12 mouse cellular contexts compared by ENCODE assay signal in genomic region chr16:35581299-35581698, GRCm38 (mm10). TPM values are rescaled to one million over a fixed set of nuclear protein-coding genes. Genes with fewer than 3 reads are reported as not detected.
DNase-seq lines count a peak whose midpoint lies in the region; ATAC-seq and TF ChIP-seq lines count a peak whose summit lies in the region.
"Had no signal": no experiment of that assay in that cellular context is flagged by ENCODE, and none has a peak within 500 bp of the region (broad histone marks: within the 10 kb centered on the region; RNA-seq: fewer than 3 reads in every experiment).

No protein-coding gene starts in this region.

- no peaks in the 10 kb centered on the region for H3K27me3 ChIP-seq in hindbrain, postnatal 0 days (ENCODE audit: insufficient read depth, low read length)
- H3K27me3 ChIP-seq in midbrain, embryonic 11.5 days (ENCODE audit: control insufficient read depth, insufficient read depth, low read length) = no peaks in the 10 kb centered on the region

- no peak for TF ChIP-seq CTCF in hindbrain, postnatal 0 days (IDR thresholded peaks at IDR 0.05; ENCODE audit: low read depth)

- H3K36me3 ChIP-seq in hindbrain, postnatal 0 days (ENCODE audit: insufficient read depth, low read length) = no peaks in the 10 kb centered on the region
- H3K36me3 ChIP-seq in midbrain, embryonic 11.5 days (ENCODE audit: control insufficient read depth, insufficient read depth, low read length) = no peaks in the 10 kb centered on the region

- no peak overlapping the region for H3K9ac ChIP-seq in hindbrain, postnatal 0 days (replicated peaks; ENCODE audit: low read length)
- H3K9ac ChIP-seq in midbrain, embryonic 11.5 days (ENCODE audit: low read length) = peak overlapping the region; percentile 44; the same call in 1 of the 2 replicates

- H3K9me3 ChIP-seq in hindbrain, postnatal 0 days (ENCODE audit: low read length) = no peaks in the 10 kb centered on the region
- H3K9me3 ChIP-seq in midbrain, embryonic 11.5 days (ENCODE audit: control insufficient read depth, low read length) = no peaks in the 10 kb centered on the region

- no peak overlapping the region for H3K4me2 ChIP-seq in hindbrain, postnatal 0 days (ENCODE audit: low read depth, low read length)
- H3K4me2 ChIP-seq in midbrain, embryonic 11.5 days = no peak overlapping the region

- WGBS in hindbrain, postnatal 0 days = 27% methylated on average over 7 of the region's 7 CpGs
- 17% methylated on average over 7 of the region's 7 CpGs for WGBS in midbrain, embryonic 11.5 days

- intact Hi-C loops in gastrocnemius, postnatal 36 days (cut with DNase I) = no loop called here

- no peak overlapping the region for H3K4me3 ChIP-seq in hindbrain, postnatal 0 days (ENCODE audit: low read length)
- H3K4me3 ChIP-seq in midbrain, embryonic 11.5 days (ENCODE audit: low read depth, low read length) = no peak overlapping the region
- H3K4me3 ChIP-seq: heart, adult 2 months had no signal

- peak overlapping the region; percentile 51; the same call in 1 of the 2 replicates for H3K27ac ChIP-seq in hindbrain, postnatal 0 days
- peak overlapping the region; percentile 71 for H3K27ac ChIP-seq in midbrain, embryonic 11.5 days (ENCODE audit: low read depth, low read length)
- H3K27ac ChIP-seq: heart, adult 2 months had no signal

- DNase-seq in layer of hippocampus, adult 11-12 months (ENCODE audit: low spot score) = peak; percentile 39
- DNase-seq in layer of hippocampus, adult 9-10 months (ENCODE audit: low spot score) = no peak
- DNase-seq in hindbrain, postnatal 0 days (ENCODE audit: low spot score) = peak; percentile 67
- DNase-seq in midbrain, embryonic 11.5 days (ENCODE audit: low spot score, missing footprints) = no peak
- DNase-seq in right cerebral cortex, postnatal 4 days = peak; percentile 47
- DNase-seq in lung, adult 18-20 months = no peak
- no peak for DNase-seq in kidney, postnatal 36 days
- DNase-seq in gastrocnemius, postnatal 36 days = no peak
- DNase-seq: heart, adult 2 months; kidney, adult 11 months; lung, postnatal 14 days had no signal

- peak; percentile 64 for ATAC-seq in hindbrain, postnatal 0 days
- ATAC-seq in midbrain, embryonic 11.5 days (ENCODE audit: low FRiP score) = peak; percentile 71

- H3K4me1 ChIP-seq in hindbrain, postnatal 0 days (ENCODE audit: insufficient read depth, low read length) = peaks cover 7% of the 10 kb centered on the region
- H3K4me1 ChIP-seq in midbrain, embryonic 11.5 days (ENCODE audit: control insufficient read depth, insufficient read depth, low read length) = peaks cover 55% of the 10 kb centered on the region

RNA-seq across cellular contexts. Expression of gene Sema5b, which starts 40.4 kb away (rescaled TPM):
- 37.0 and 47.0 TPM in 2 replicates for total RNA-seq in hindbrain, postnatal 0 days (2014; rRNA removed)
- 12.3 and 14.8 TPM in 2 replicates for polyA plus RNA-seq in hindbrain, postnatal 0 days (2015; fragmentation: Nextera tagmentation; extraction: Ambion mirVana)
- 31.1 and 31.7 TPM in 2 replicates for polyA plus RNA-seq in midbrain, embryonic 11.5 days (2014; fragmentation: Nextera tagmentation; extraction: Ambion mirVana)
- under 1 TPM; 0.44 to 0.56 TPM for total RNA-seq in gastrocnemius, postnatal 36 days (2021)
- polyA plus RNA-seq: C2C12 had no signal

Comparison
In these comparisons a context has a peak if more than half of its experiments do, and no peak if none do; other contexts are left out.
1. DNase-seq: peak in layer of hippocampus, adult 11-12 months (single experiment), hindbrain, postnatal 0 days (single experiment) and right cerebral cortex, postnatal 4 days (single experiment); none in layer of hippocampus, adult 9-10 months (single experiment), midbrain, embryonic 11.5 days (single experiment), lung, adult 18-20 months (0 of 2), kidney, postnatal 36 days (0 of 2) and gastrocnemius, postnatal 36 days (0 of 2).
2. RNA of gene Sema5b, which starts 40.4 kb away (total RNA-seq): 37.0 to 47.0 TPM in hindbrain, postnatal 0 days; 0.44 to 0.56 TPM in gastrocnemius, postnatal 36 days; every median in the first group is over 10 times any median in the second.